In the genomic region with DNA sequence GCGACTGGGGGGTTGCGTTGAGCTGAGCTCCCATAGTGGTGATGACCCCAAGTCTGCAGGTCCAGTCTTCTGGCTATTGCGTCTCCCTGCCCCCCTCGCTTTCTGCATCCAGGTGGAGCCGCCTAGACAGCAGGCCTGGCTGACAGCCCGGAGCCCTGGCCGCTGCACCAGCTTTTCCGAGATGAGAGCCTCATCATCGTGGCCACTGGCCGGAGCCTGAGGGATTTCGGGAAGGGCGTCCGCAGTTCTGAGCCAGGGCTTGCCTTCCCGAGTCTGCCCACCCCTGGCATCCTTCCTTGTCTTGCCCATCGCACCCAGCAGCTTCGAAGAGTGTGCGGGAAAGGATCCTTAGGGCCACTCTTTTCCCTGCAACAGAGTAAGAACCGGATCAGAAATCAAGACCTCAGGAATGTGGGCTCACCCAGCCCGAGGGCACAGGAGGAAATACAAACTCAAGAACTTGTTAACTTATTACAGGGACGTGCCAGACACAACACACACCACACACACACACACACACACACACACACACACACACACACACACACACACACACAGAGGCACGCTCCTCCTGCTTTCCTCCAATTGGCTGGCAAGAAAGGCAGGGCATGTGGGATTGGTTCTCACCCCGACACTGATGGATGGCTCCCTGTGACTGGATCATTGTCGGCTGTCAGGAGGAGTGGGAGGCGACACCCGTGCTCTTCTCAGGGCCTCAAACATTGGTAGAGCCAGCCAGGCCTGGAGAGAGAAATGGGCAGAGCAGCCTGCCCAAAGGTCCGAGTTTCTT, we compare ENCODE assay signal across 9 mouse cellular contexts. TPM values are rescaled to one million over a fixed set of nuclear protein-coding genes. Genes with fewer than 3 reads are reported as not detected.
DNase-seq lines count a peak whose midpoint lies in the region; ATAC-seq and TF ChIP-seq lines count a peak whose summit lies in the region.
"Had no signal": no experiment of that assay in that cellular context is flagged by ENCODE, and none has a peak within 500 bp of the region (broad histone marks: within the 10 kb centered on the region; RNA-seq: fewer than 3 reads in every experiment).

No protein-coding gene starts in this region.

- H3K9ac ChIP-seq in kidney, embryonic 14.5 days (ENCODE audit: low read depth, low read length), result no peak overlapping the region; the same call in 1 of the 2 replicates

- ATAC-seq in kidney, embryonic 14.5 days (ENCODE audit: low FRiP score, low TSS enrichment), result no peak

- peak overlapping the region; percentile 3 for H3K4me3 ChIP-seq in kidney, embryonic 14.5 days (ENCODE audit: low read length)
- H3K4me3 ChIP-seq in thymus, adult 2 months (ENCODE audit: control insufficient read depth, insufficient read depth, low read length), result no peak overlapping the region

- no peak for TF ChIP-seq POLR2A in thymus, adult 2 months (IDR thresholded peaks at IDR 0.05; ENCODE audit: control insufficient read depth, extremely low read depth, insufficient read depth, low read length, poor library complexity)

- DNase-seq in right cerebral cortex, postnatal 10 days (ENCODE audit: low spot score in 2 of 2), result peak; percentile 54 to 60
- no peak for DNase-seq in right cerebral cortex, adult 18-20 months
- peak; percentile 53 to 73 for DNase-seq in cerebellum, postnatal 25 days
- peak; percentile 44 to 59 for DNase-seq in gastrocnemius, postnatal 4 days (ENCODE audit: low spot score in 2 of 2)
- DNase-seq in lung, postnatal 4 days, result peak; percentile 33 to 65
- DNase-seq in thymus, adult 2 months, result no peak
- DNase-seq in spleen, postnatal 10 days (ENCODE audit: low spot score in 2 of 2), result no peak

- H3K36me3 ChIP-seq in kidney, embryonic 14.5 days (ENCODE audit: control insufficient read depth, insufficient read depth, low read length), result no peaks in the 10 kb centered on the region
- H3K36me3 ChIP-seq in thymus, adult 2 months (ENCODE audit: control insufficient read depth, insufficient read depth, low read length), result no peaks in the 10 kb centered on the region

- peaks cover 21% of the 10 kb centered on the region; the same call in 1 of the 2 replicates for H3K4me1 ChIP-seq in kidney, embryonic 14.5 days (ENCODE audit: control insufficient read depth, insufficient read depth, low read length)
- peaks cover 5% of the 10 kb centered on the region for H3K4me1 ChIP-seq in thymus, adult 2 months (replicated peaks; ENCODE audit: control insufficient read depth, insufficient read depth, low read length)

- H3K9me3 ChIP-seq in kidney, embryonic 14.5 days (ENCODE audit: control insufficient read depth, low read length), result no peaks in the 10 kb centered on the region

- WGBS in kidney, embryonic 14.5 days, result 20% methylated on average over 26 of the region's 26 CpGs
- WGBS in thymus, adult 2 months, result 73% methylated on average over 26 of the region's 26 CpGs

- H3K4me2 ChIP-seq in kidney, embryonic 14.5 days (replicated peaks; ENCODE audit: low read depth, low read length), result peak overlapping the region; percentile 34

- no peaks in the 10 kb centered on the region for H3K27me3 ChIP-seq in kidney, embryonic 14.5 days (ENCODE audit: control insufficient read depth, insufficient read depth, low read length)
- no peaks in the 10 kb centered on the region; the same call in 1 of the 2 replicates for H3K27me3 ChIP-seq in thymus, adult 2 months (ENCODE audit: control insufficient read depth, insufficient read depth, low read length)

- peak overlapping the region; percentile 62; the same call in 1 of the 2 replicates for H3K27ac ChIP-seq in kidney, embryonic 14.5 days (ENCODE audit: low read depth, low read length)
- no peak overlapping the region for H3K27ac ChIP-seq in thymus, adult 2 months (ENCODE audit: control insufficient read depth, insufficient read depth, low read length)
- H3K27ac ChIP-seq: macrophage had no signal

- no peak for TF ChIP-seq CTCF in thymus, adult 2 months (IDR thresholded peaks at IDR 0.05; ENCODE audit: borderline replicate concordance, control insufficient read depth, extremely low read depth, insufficient read depth, low read length, poor library complexity)

RNA-seq across cellular contexts. Expression of a gene that starts 13.7 kb away (rescaled TPM):
- total RNA-seq in gastrocnemius, postnatal 4 days (2021), result 10 to 100 TPM; 71.4 to 77.1 TPM
- polyA plus RNA-seq in kidney, embryonic 14.5 days (2014; fragmentation: Nextera tagmentation; extraction: Ambion mirVana), result 94.7 and 106 TPM in 2 replicates
- 24.5 and 25.3 TPM in 2 replicates for polyA plus RNA-seq in thymus, adult 2 months (2012; rRNA removed)

RNA-seq across cellular contexts. Expression of a gene that starts 33.6 kb away (rescaled TPM):
- total RNA-seq in gastrocnemius, postnatal 4 days (2021), result 100 to 1,000 TPM; 200 to 204 TPM
- 37.3 and 43.2 TPM in 2 replicates for polyA plus RNA-seq in kidney, embryonic 14.5 days (2014; fragmentation: Nextera tagmentation; extraction: Ambion mirVana)
- polyA plus RNA-seq in thymus, adult 2 months (2012; rRNA removed), result 136 and 170 TPM in 2 replicates

RNA-seq across cellular contexts. Expression of a gene that starts 52.9 kb away (rescaled TPM):
- total RNA-seq in gastrocnemius, postnatal 4 days (2021), result 10 to 100 TPM; 39.2 to 45.1 TPM
- 66.9 and 69.1 TPM in 2 replicates for polyA plus RNA-seq in kidney, embryonic 14.5 days (2014; fragmentation: Nextera tagmentation; extraction: Ambion mirVana)
- 94.2 and 95.5 TPM in 2 replicates for polyA plus RNA-seq in thymus, adult 2 months (2012; rRNA removed)

Comparison
In these comparisons a context has a peak if more than half of its experiments do, and no peak if none do; other contexts are left out.
1. DNase-seq: peak in right cerebral cortex, postnatal 10 days (2 of 2), cerebellum, postnatal 25 days (2 of 2), gastrocnemius, postnatal 4 days (2 of 2) and lung, postnatal 4 days (2 of 2); none in right cerebral cortex, adult 18-20 months (single experiment), thymus, adult 2 months (single experiment) and spleen, postnatal 10 days (0 of 2).